Mouse (Mus musculus) E14TG2a.4 (cell line): Measurements from ENCODE around the gene Olfr487.
"Not testable (repeated sequence)": the region's sequence is repeated elsewhere in the genome, so short reads cannot be mapped to it uniquely, and the experiment has no call there.

ENCODE experiments used
- CTCF ChIP-seq: conservative IDR thresholded peaks from 2 replicates; pipeline ENCODE4 v1.5.1; 2014; ENCODE audit warnings: low read length
- POU5F1 ChIP-seq: IDR thresholded peaks from 2 replicates; pipeline ENCODE4 v1.6.1; 2014; ENCODE audit warnings: low read length, borderline replicate concordance

GRCm38 (mm10) chr7:108172642-108173041 lies 41.8 kb downstream of the Olfr487 start, which contains the start of gene Olfr486:
- not testable (repeated sequence) for TF ChIP-seq CTCF, POU5F1
